Mouse (Mus musculus) MEL (cell line): ENCODE data around the gene Qdpr. TPM values are rescaled to one million over a fixed set of nuclear protein-coding genes. Genes with fewer than 3 reads are reported as not detected.
A peak's percentile ranks its signal among the peaks of the same experiment; 100 is the strongest.

Source experiments
- DNase-seq: peaks from one replicate; pipeline ENCODE4 v3.0.0; 2011; ENCODE audit warnings: low read depth, low spot score
- H3K27ac ChIP-seq: 2 replicates; pipeline ENCODE4 v1.5.1; 2012; ENCODE audit warnings: low read depth, mild to moderate bottlenecking, control low read depth, low read length, moderate library complexity; ENCODE audit not compliant: control insufficient read depth
- H3K27me3 ChIP-seq, 2 experiments: fragments of 150-350 bp in 1 of 2; sonication (generic) in 1 of 2; 2 replicates each; pipeline ENCODE4 v1.6.1; 2012; ENCODE audit warnings: low read length in 2 of 2, mild to moderate bottlenecking in 2 of 2, improper control_type of control experiment in 1 of 2, moderate library complexity in 1 of 2; ENCODE audit not compliant: insufficient read depth in 2 of 2, control insufficient read depth in 1 of 2
- H3K36me3 ChIP-seq, 2 experiments: 2 replicates each; pipeline ENCODE4 v1.6.1; 2012 to 2014; ENCODE audit warnings: low read length in 2 of 2, improper control_type of control experiment in 1 of 2, inconsistent platforms in 1 of 2, mild to moderate bottlenecking in 1 of 2; ENCODE audit not compliant: insufficient read depth in 2 of 2, control insufficient read depth in 1 of 2
- H3K4me1 ChIP-seq, 2 experiments: fragments of 150-350 bp in 1 of 2; sonication (generic) in 1 of 2; 2 replicates each; pipeline ENCODE4 v1.6.1; 2012; ENCODE audit warnings: low read length in 2 of 2, improper control_type of control experiment in 1 of 2, mild to moderate bottlenecking in 1 of 2; ENCODE audit not compliant: insufficient read depth in 2 of 2, control insufficient read depth in 1 of 2
- H3K4me3 ChIP-seq, 2 experiments: fragments of 150-350 bp in 1 of 2; sonication (generic) in 1 of 2; 2 replicates each; pipeline ENCODE4 v1.5.1; 2012; ENCODE audit warnings: low read depth in 2 of 2, low read length in 2 of 2, mild to moderate bottlenecking in 2 of 2, moderate library complexity in 2 of 2, control low read depth in 1 of 2, improper control_type of control experiment in 1 of 2; ENCODE audit not compliant: control insufficient read depth in 1 of 2, insufficient read depth in 1 of 2
- H3K79me2 ChIP-seq: 2 replicates; pipeline ENCODE4 v1.6.1; 2012; ENCODE audit warnings: mild to moderate bottlenecking, low read length, moderate library complexity; ENCODE audit not compliant: control insufficient read depth, poor library complexity, insufficient read depth
- H3K9ac ChIP-seq: 2 replicates; pipeline ENCODE4 v1.6.1; 2012; ENCODE audit warnings: low read depth, mild to moderate bottlenecking, control low read depth, low read length, moderate library complexity; ENCODE audit not compliant: control insufficient read depth, poor library complexity, severe bottlenecking
- H3K9me3 ChIP-seq: fragments of 150-350 bp; sonication (generic); replicated peaks from 2 replicates; pipeline ENCODE4 v1.6.1; 2012; ENCODE audit warnings: mild to moderate bottlenecking, low read length, improper control_type of control experiment, moderate library complexity; ENCODE audit not compliant: insufficient read depth
- BHLHE40 ChIP-seq: IDR thresholded peaks from 2 replicates; pipeline ENCODE4 v1.6.1; 2012; ENCODE audit warnings: low read depth, mild to moderate bottlenecking, inconsistent platforms, low read length, improper control_type of control experiment, borderline replicate concordance
- CTCF ChIP-seq, 3 experiments: IDR thresholded peaks in 2 of 3; conservative IDR thresholded peaks in 1 of 3; 2 replicates each; pipeline ENCODE4 v1.5.1; 2011 to 2012; ENCODE audit warnings: low read length in 3 of 3, low read depth in 2 of 3, mild to moderate bottlenecking in 2 of 3, improper control_type of control experiment in 1 of 3, inconsistent platforms in 1 of 3, mixed read lengths in 1 of 3, moderate library complexity in 1 of 3; ENCODE audit not compliant: control insufficient read depth in 1 of 3, insufficient read depth in 1 of 3, poor library complexity in 1 of 3, severe bottlenecking in 1 of 3
- EP300 ChIP-seq, 2 experiments: IDR thresholded peaks; 2 replicates each; pipeline ENCODE4 v1.6.1; 2011; ENCODE audit warnings: improper control_type of control experiment in 2 of 2, low read length in 2 of 2, low read depth in 1 of 2, mild to moderate bottlenecking in 1 of 2
- JUND ChIP-seq: IDR thresholded peaks from 2 replicates; pipeline ENCODE4 v1.6.1; 2011; ENCODE audit warnings: low read depth, mild to moderate bottlenecking, improper control_type of control experiment, low read length
- KAT2A ChIP-seq: conservative IDR thresholded peaks from 2 replicates; pipeline ENCODE4 v1.6.1; 2012; ENCODE audit warnings: low read depth, low read length, improper control_type of control experiment, inconsistent platforms
- MAX ChIP-seq: IDR thresholded peaks from 2 replicates; pipeline ENCODE4 v1.6.1; 2011; ENCODE audit warnings: low read length, improper control_type of control experiment
- MAZ ChIP-seq: IDR thresholded peaks from 2 replicates; pipeline ENCODE4 v1.6.1; 2012; ENCODE audit warnings: low read depth, mild to moderate bottlenecking, inconsistent platforms, low read length, improper control_type of control experiment
- MYC ChIP-seq: IDR thresholded peaks from 2 replicates; pipeline ENCODE4 v1.6.1; 2011; ENCODE audit warnings: low read depth, mild to moderate bottlenecking, low read length, improper control_type of control experiment, moderate library complexity
- NELFE ChIP-seq: IDR thresholded peaks from 2 replicates; pipeline ENCODE4 v1.6.1; 2011; ENCODE audit warnings: low read depth, low read length, improper control_type of control experiment
- POLR2A ChIP-seq, 2 experiments: IDR thresholded peaks; 2 replicates each; pipeline ENCODE4 v1.6.1; 2011 to 2012; ENCODE audit warnings: low read length in 2 of 2, mild to moderate bottlenecking in 2 of 2, control low read depth in 1 of 2, improper control_type of control experiment in 1 of 2, low read depth in 1 of 2, moderate library complexity in 1 of 2; ENCODE audit not compliant: control insufficient read depth in 1 of 2, insufficient read depth in 1 of 2, poor library complexity in 1 of 2
- POLR2AphosphoS5 ChIP-seq: IDR thresholded peaks from 2 replicates; pipeline ENCODE4 v1.6.1; 2012; ENCODE audit warnings: low read depth, borderline replicate concordance, mild to moderate bottlenecking, inconsistent platforms, low read length, moderate library complexity, mixed read lengths
- RAD21 ChIP-seq: IDR thresholded peaks from 2 replicates; pipeline ENCODE4 v1.6.1; 2011; ENCODE audit warnings: mild to moderate bottlenecking, low read depth, low read length, improper control_type of control experiment
- RCOR1 ChIP-seq: IDR thresholded peaks from 2 replicates; pipeline ENCODE4 v1.6.1; 2012; ENCODE audit warnings: low read depth, mild to moderate bottlenecking, inconsistent platforms, low read length, improper control_type of control experiment
- SIN3A ChIP-seq: IDR thresholded peaks from 2 replicates; pipeline ENCODE4 v1.6.1; 2012; ENCODE audit warnings: low read length, improper control_type of control experiment, inconsistent platforms
- SMC3 ChIP-seq: IDR thresholded peaks from 2 replicates; pipeline ENCODE4 v1.6.1; 2011; ENCODE audit warnings: low read depth, low read length, improper control_type of control experiment
- TBP ChIP-seq: IDR thresholded peaks from 2 replicates; pipeline ENCODE4 v1.8.0; 2011; ENCODE audit warnings: low read depth, low read length, improper control_type of control experiment
- USF1 ChIP-seq: IDR thresholded peaks from 2 replicates; pipeline ENCODE4 v1.6.1; 2014; ENCODE audit warnings: low read depth, mild to moderate bottlenecking, inconsistent platforms, low read length, improper control_type of control experiment, moderate library complexity
- ZC3H11A ChIP-seq: IDR thresholded peaks from 2 replicates; pipeline ENCODE4 v1.6.1; 2012; ENCODE audit warnings: low read depth, mild to moderate bottlenecking, inconsistent platforms, low read length, improper control_type of control experiment
- ZMIZ1 ChIP-seq: IDR thresholded peaks from 2 replicates; pipeline ENCODE4 v1.6.1; 2012; ENCODE audit warnings: low read depth, mild to moderate bottlenecking, inconsistent platforms, low read length, improper control_type of control experiment, moderate library complexity
- polyA plus RNA-seq, 2 experiments: library from polyadenylated mRNA; stranded (reverse) in 1 of 2; unstranded in 1 of 2; fragments of >175 nt in 1 of 2; fragments of >200 nt in 1 of 2; gene quantifications; 2 replicates each; pipeline versions ENCODE4 v1.2.1 to v1.2.4; 2012; ENCODE audit warnings: low replicate concordance in 2 of 2, low read depth in 1 of 2; ENCODE audit not compliant: insufficient read length in 2 of 2, insufficient read depth in 1 of 2, missing spikeins in 1 of 2
- total RNA-seq: library from RNA; depleted of rRNA; stranded (reverse); fragments of 300-350 nt; gene quantifications from 2 replicates; pipeline ENCODE4 v1.2.3, GENCODE M21; 2012

Gene Qdpr
- total and polyA plus RNA-seq, 3 experiments, result 119 to 226 TPM; not detected in 1

- no peaks in the 10 kb centered on the region for H3K9me3 ChIP-seq
- no peak overlapping the region for H3K27ac ChIP-seq
- TF ChIP-seq ZC3H11A (peak; percentile 95), POLR2AphosphoS5 (no peak), RAD21 (peak; percentile 99), SIN3A (peak; percentile 66), NELFE (no peak), SMC3 (peak; percentile 92), CTCF (IDR thresholded peaks at IDR 0.05 in 2 of 3, conservative IDR thresholded peaks at IDR 0.05 in 1 of 3; ENCODE audit: control insufficient read depth in 1 of 3, insufficient read depth in 1 of 3, low read depth in 2 of 3, low read length in 3 of 3, poor library complexity in 1 of 3, severe bottlenecking in 1 of 3) (peak; percentile 34 to 98 (median 90)), EP300 (IDR thresholded peaks at IDR 0.05; ENCODE audit: low read depth in 1 of 2, low read length in 2 of 2) (no peak), KAT2A (no peak), USF1 (no peak), JUND (no peak), MAZ (0 out of 2 replicates have a peak, but pooled peaks have one; percentile 30), MAX (peak; percentile 45; the same call in 1 of the 2 replicates), RCOR1 (no peak), MYC (peak; percentile 74; the same call in 1 of the 2 replicates)
- DNase-seq, result peak; percentile 89
- no peak overlapping the region for H3K9ac ChIP-seq
- no peak overlapping the region for H3K4me3 ChIP-seq
- no peaks in the 10 kb centered on the region for H3K4me1 ChIP-seq
- H3K27me3 ChIP-seq, result peaks cover 3 to 10% of the 10 kb centered on the region in 2 experiments
- H3K79me2 ChIP-seq, result no peaks in the 10 kb centered on the region
- H3K36me3 ChIP-seq, result no peaks in the 10 kb centered on the region
Observed at GRCm38 (mm10) chr5:45474215-45474614, 24.2 kb upstream of the Qdpr start.

GRCm38 (mm10) chr5:45473521-45473920 is 23.5 kb upstream of the Qdpr start:
- Histone ChIP-seq H3K27me3 (peaks cover 3 to 9% of the 10 kb centered on the region in 2 experiments), H3K27ac (no peak overlapping the region), H3K36me3 (no peaks in the 10 kb centered on the region), H3K9ac (no peak overlapping the region), H3K4me1 (no peaks in the 10 kb centered on the region), H3K79me2 (no peaks in the 10 kb centered on the region), H3K9me3 (no peaks in the 10 kb centered on the region), H3K4me3 (no peak overlapping the region)
- TF ChIP-seq BHLHE40, result no peak
- no peak for TF ChIP-seq POLR2A (IDR thresholded peaks at IDR 0.05; ENCODE audit: control insufficient read depth in 1 of 2, insufficient read depth in 1 of 2, low read depth in 1 of 2, low read length in 2 of 2, poor library complexity in 1 of 2)
- no peak for TF ChIP-seq ZMIZ1
- TF ChIP-seq USF1, result no peak
- TF ChIP-seq TBP, result no peak
- no peak for TF ChIP-seq SMC3
- no peak for DNase-seq
